Mouse (Mus musculus) heart, adult 2 months (tissue): ENCODE data around the gene Serpinh1.

ENCODE experiments used
- CTCF ChIP-seq: fragments of 200-600 bp; IDR thresholded peaks from 2 replicates; pipeline ENCODE4 v1.8.1; 2022; ENCODE audit warnings: antibody characterized with exemption, mild to moderate bottlenecking, moderate library complexity
- POLR2A ChIP-seq: fragments of 200-500 bp; IDR thresholded peaks from 2 replicates; pipeline ENCODE4 v1.6.1; 2011; ENCODE audit warnings: mild to moderate bottlenecking, low read depth, low read length, control low read depth; ENCODE audit not compliant: insufficient read depth

DNA sequence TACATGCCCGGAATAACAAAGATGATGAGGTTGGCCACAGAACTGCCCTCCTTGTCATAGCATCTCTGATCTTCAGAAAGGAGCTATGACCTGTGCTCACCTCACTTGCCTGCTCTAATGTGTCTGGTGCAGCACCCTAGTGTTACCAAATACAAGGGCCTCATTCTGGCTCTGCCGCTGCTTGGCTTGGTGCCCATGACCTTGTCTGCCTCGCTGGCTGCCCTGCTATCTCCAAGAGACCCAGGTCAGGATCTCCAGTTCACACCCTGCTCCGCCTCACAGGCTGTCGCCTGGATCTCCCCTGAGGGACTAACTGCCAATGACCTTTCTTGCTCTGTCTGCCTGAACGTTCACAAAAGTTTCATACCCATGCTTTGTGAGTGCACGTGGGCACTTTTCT lies 4.2 kb upstream of the Serpinh1 start:
- TF ChIP-seq CTCF (no peak), POLR2A (no peak)
